Mouse (Mus musculus): ENCODE measurements around the gene Chd4. TPM values are rescaled to one million over a fixed set of nuclear protein-coding genes. Genes with fewer than 3 reads are reported as not detected.

Chd4 gene
- total and polyA plus RNA-seq, 3 experiments: 93.0 to 232 (median 173) TPM

- H3K36me3 ChIP-seq (ENCODE audit: control insufficient read depth in 1 of 2, insufficient read depth in 2 of 2, low read length in 2 of 2): peaks cover 0 to 30% of the 10 kb centered on the region in 2 experiments; a peak in 3 of 4 replicates
- peaks cover 3 to 35% of the 10 kb centered on the region in 2 experiments for H3K4me1 ChIP-seq (ENCODE audit: control insufficient read depth in 1 of 2, insufficient read depth in 2 of 2, low read length in 2 of 2)
- peak overlapping the region; percentile 83 for H3K27ac ChIP-seq (ENCODE audit: control insufficient read depth, low read depth, low read length)
- H3K27me3 ChIP-seq (ENCODE audit: control insufficient read depth in 1 of 2, insufficient read depth in 2 of 2, low read length in 2 of 2): no peaks in the 10 kb centered on the region
- peak overlapping the region; percentile 64 to 74 for H3K4me3 ChIP-seq (ENCODE audit: control insufficient read depth in 1 of 2, insufficient read depth in 1 of 2, low read depth in 2 of 2, low read length in 2 of 2)
- H3K79me2 ChIP-seq (ENCODE audit: control insufficient read depth, insufficient read depth, low read length, poor library complexity): peaks cover 24% of the 10 kb centered on the region
- no peaks in the 10 kb centered on the region for H3K9me3 ChIP-seq (replicated peaks; ENCODE audit: insufficient read depth, low read length)
- H3K9ac ChIP-seq (ENCODE audit: control insufficient read depth, low read depth, low read length, poor library complexity, severe bottlenecking): peak overlapping the region; percentile 94
- no peak for TF ChIP-seq HCFC1 (IDR thresholded peaks at IDR 0.05; ENCODE audit: low read depth, low read length)
- peak; percentile 87; the same call in 1 of the 2 replicates for TF ChIP-seq E2F4 (IDR thresholded peaks at IDR 0.05; ENCODE audit: borderline replicate concordance, low read depth, low read length)
- TF ChIP-seq POLR2A (IDR thresholded peaks at IDR 0.05; ENCODE audit: control insufficient read depth in 1 of 2, insufficient read depth in 1 of 2, low read depth in 1 of 2, low read length in 2 of 2, poor library complexity in 1 of 2): peak in 1 of 2 experiments; percentile 19; a peak in 2 of 4 replicates
- TF ChIP-seq POLR2AphosphoS5 (IDR thresholded peaks at IDR 0.05; ENCODE audit: borderline replicate concordance, low read depth, low read length): no peak
- TF ChIP-seq MYB (IDR thresholded peaks at IDR 0.05; ENCODE audit: low read depth, low read length): no peak
- TF ChIP-seq USF1 (IDR thresholded peaks at IDR 0.05; ENCODE audit: low read depth, low read length): peak; percentile 93
- TF ChIP-seq USF2 (IDR thresholded peaks at IDR 0.05; ENCODE audit: borderline replicate concordance in 1 of 2, insufficient read depth in 1 of 2, low read depth in 1 of 2, low read length in 2 of 2): peak in 1 of 2 experiments; percentile 39; a peak in 1 of 4 replicates
- TF ChIP-seq BHLHE40 (IDR thresholded peaks at IDR 0.05; ENCODE audit: borderline replicate concordance, low read depth, low read length): peak; percentile 84
- peak; percentile 71 for TF ChIP-seq MAX (IDR thresholded peaks at IDR 0.05; ENCODE audit: low read length)
- DNase-seq (ENCODE audit: low read depth, low spot score): peak; percentile 74
These were observed 69.0 kb downstream of the Chd4 start for GRCm38 (mm10) chr6:125164672-125165327.

GRCm38 (mm10) chr6:125165328-125165891, 69.6 kb downstream of the Chd4 start:
- peaks cover 24% of the 10 kb centered on the region for H3K79me2 ChIP-seq (ENCODE audit: control insufficient read depth, insufficient read depth, low read length, poor library complexity)
- H3K9ac ChIP-seq (ENCODE audit: control insufficient read depth, low read depth, low read length, poor library complexity, severe bottlenecking): peak overlapping the region; percentile 94
- H3K4me3 ChIP-seq (ENCODE audit: control insufficient read depth in 1 of 2, insufficient read depth in 1 of 2, low read depth in 2 of 2, low read length in 2 of 2): peak overlapping the region; percentile 64 to 74
- peaks cover 3 to 29% of the 10 kb centered on the region in 2 experiments for H3K4me1 ChIP-seq (ENCODE audit: control insufficient read depth in 1 of 2, insufficient read depth in 2 of 2, low read length in 2 of 2)
- H3K36me3 ChIP-seq (ENCODE audit: control insufficient read depth in 1 of 2, insufficient read depth in 2 of 2, low read length in 2 of 2): peaks cover 0 to 26% of the 10 kb centered on the region in 2 experiments; a peak in 3 of 4 replicates
- DNase-seq (ENCODE audit: low read depth, low spot score): peak; percentile 98
- peak overlapping the region; percentile 83 for H3K27ac ChIP-seq (ENCODE audit: control insufficient read depth, low read depth, low read length)
- no peaks in the 10 kb centered on the region for H3K27me3 ChIP-seq (ENCODE audit: control insufficient read depth in 1 of 2, insufficient read depth in 2 of 2, low read length in 2 of 2)
- H3K9me3 ChIP-seq (replicated peaks; ENCODE audit: insufficient read depth, low read length): no peaks in the 10 kb centered on the region
- peak; percentile 100 for TF ChIP-seq POLR2AphosphoS2 (IDR thresholded peaks at IDR 0.05; ENCODE audit: low read length)
- TF ChIP-seq KAT2A (conservative IDR thresholded peaks at IDR 0.05; ENCODE audit: low read depth, low read length): no peak
- TF ChIP-seq EP300 (IDR thresholded peaks at IDR 0.05; ENCODE audit: low read depth in 1 of 2, low read length in 2 of 2): no peak; a peak in 2 of 4 replicates
- 0 out of 2 replicates have a peak, but pooled peaks have one; percentile 6 for TF ChIP-seq ZKSCAN1 (IDR thresholded peaks at IDR 0.05; ENCODE audit: low read depth, low read length)
- no peak for TF ChIP-seq JUND (IDR thresholded peaks at IDR 0.05; ENCODE audit: low read depth, low read length)
- TF ChIP-seq CHD2 (IDR thresholded peaks at IDR 0.05; ENCODE audit: low read length): peak; percentile 75
- TF ChIP-seq UBTF (IDR thresholded peaks at IDR 0.05; ENCODE audit: borderline replicate concordance, insufficient read depth, low read depth, low read length): no peak
- no peak for TF ChIP-seq ZC3H11A (IDR thresholded peaks at IDR 0.05; ENCODE audit: low read depth, low read length)
- TF ChIP-seq TBP (IDR thresholded peaks at IDR 0.05; ENCODE audit: low read depth, low read length): peak; percentile 98
- peak; percentile 100 for TF ChIP-seq NELFE (IDR thresholded peaks at IDR 0.05; ENCODE audit: low read depth, low read length)
- peak; percentile 99 for TF ChIP-seq ZMIZ1 (IDR thresholded peaks at IDR 0.05; ENCODE audit: low read depth, low read length)
- TF ChIP-seq GABPA (IDR thresholded peaks at IDR 0.05; ENCODE audit: low read depth, low read length): no peak
- TF ChIP-seq MAFK (IDR thresholded peaks at IDR 0.05; ENCODE audit: borderline replicate concordance, low read depth, low read length): no peak
- peak; percentile 96 for TF ChIP-seq MAZ (IDR thresholded peaks at IDR 0.05; ENCODE audit: low read depth, low read length)
- peak; percentile 99 to 100 for TF ChIP-seq POLR2A (IDR thresholded peaks at IDR 0.05; ENCODE audit: control insufficient read depth in 1 of 2, insufficient read depth in 1 of 2, low read depth in 1 of 2, low read length in 2 of 2, poor library complexity in 1 of 2)
- peak; percentile 82 for TF ChIP-seq MAX (IDR thresholded peaks at IDR 0.05; ENCODE audit: low read length)
- TF ChIP-seq USF1 (IDR thresholded peaks at IDR 0.05; ENCODE audit: low read depth, low read length): 0 out of 2 replicates have a peak, but pooled peaks have one; percentile 16
- TF ChIP-seq NRF1 (IDR thresholded peaks at IDR 0.05; ENCODE audit: insufficient read depth, low read depth, low read length, poor library complexity, severe bottlenecking): no peak
- peak; percentile 89 for TF ChIP-seq SIN3A (IDR thresholded peaks at IDR 0.05; ENCODE audit: low read length)
- no peak for TF ChIP-seq ZNF384 (IDR thresholded peaks at IDR 0.05; ENCODE audit: low read depth, low read length)
- TF ChIP-seq MEF2A (IDR thresholded peaks at IDR 0.05; ENCODE audit: extremely low read depth, insufficient replicate concordance, low read depth, low read length, poor library complexity, severe bottlenecking): no peak
- 0 out of 2 replicates have a peak, but pooled peaks have one; percentile 9 for TF ChIP-seq GATA1 (IDR thresholded peaks at IDR 0.05; ENCODE audit: low read depth, low read length)
